Mouse (Mus musculus) limb, embryonic 14.5 days (tissue): ENCODE measurements around the gene Gemin8. TPM values are rescaled to one million over a fixed set of nuclear protein-coding genes. Genes with fewer than 3 reads are reported as not detected.

Experiments used
- ATAC-seq: fragments of 200-750 bp; cut with Nextera tagmentation; 2 replicates; pipeline ENCODE4 v1.8.0; 2017; ENCODE audit warnings: low read depth, moderate number of reproducible peaks, moderate TSS enrichment; ENCODE audit not compliant: low FRiP score
- DNase-seq: peaks from one replicate; pipeline ENCODE4 v3.0.0-alpha.2; 2015; ENCODE audit warnings: low spot score
- H3K27ac ChIP-seq: fragments of 300-500 bp; sonication (generic); replicated peaks from 2 replicates; pipeline ENCODE4 v1.5.1; 2014; ENCODE audit warnings: low read depth, mild to moderate bottlenecking, low read length, moderate library complexity, mixed read lengths
- H3K27me3 ChIP-seq: fragments of 300-500 bp; sonication (generic); 2 replicates; pipeline ENCODE4 v1.6.1; 2014; ENCODE audit warnings: low read length, mixed read lengths; ENCODE audit not compliant: control insufficient read depth, insufficient read depth
- H3K36me3 ChIP-seq: fragments of 300-500 bp; sonication (generic); 2 replicates; pipeline ENCODE4 v1.6.1; 2014; ENCODE audit warnings: mild to moderate bottlenecking, low read length, moderate library complexity, mixed read lengths; ENCODE audit not compliant: control insufficient read depth, insufficient read depth
- H3K4me1 ChIP-seq: fragments of 300-500 bp; sonication (generic); 2 replicates; pipeline ENCODE4 v1.6.1; 2014; ENCODE audit warnings: antibody characterized with exemption, low read length, mixed read lengths; ENCODE audit not compliant: control insufficient read depth, insufficient read depth
- H3K4me2 ChIP-seq: fragments of 300-500 bp; sonication (generic); replicated peaks from 2 replicates; pipeline ENCODE4 v1.6.1; 2014; ENCODE audit warnings: low read depth, mild to moderate bottlenecking, low read length, moderate library complexity; ENCODE audit not compliant: severe bottlenecking
- H3K4me3 ChIP-seq: fragments of 300-500 bp; sonication (generic); replicated peaks from 2 replicates; pipeline ENCODE4 v1.5.1; 2014; ENCODE audit warnings: low read length
- H3K9ac ChIP-seq: fragments of 300-500 bp; sonication (generic); 2 replicates; pipeline ENCODE4 v1.6.1; 2014; ENCODE audit warnings: mild to moderate bottlenecking, low read depth, low read length, moderate library complexity; ENCODE audit not compliant: severe bottlenecking
- H3K9me3 ChIP-seq: fragments of 300-500 bp; sonication (generic); 2 replicates; pipeline ENCODE4 v1.6.1; 2016; ENCODE audit warnings: low read length; ENCODE audit not compliant: control insufficient read depth
- POLR2A ChIP-seq: fragments of 200-500 bp; IDR thresholded peaks from 2 replicates; pipeline ENCODE4 v1.8.0; 2012; ENCODE audit warnings: inconsistent platforms, mild to moderate bottlenecking, moderate library complexity, borderline replicate concordance; ENCODE audit not compliant: insufficient read depth, insufficient read length; ENCODE audit errors: extremely low read depth
- WGBS: fragments of 180-500 bp; shearing (Covaris S2); extraction: QIAGEN DNeasy Blood & Tissue Kit; methylation state at CpG from one replicate; pipeline ENCODE4 v1.1.7; 2014; 5-methylcytosine and 5-hydroxymethylcytosine counted together
- polyA plus RNA-seq, 2 experiments: library from polyadenylated mRNA; depleted of rRNA in 1 of 2; stranded (reverse) in 1 of 2; unstranded in 1 of 2; fragments of >200 nt; fragmentation: Nextera tagmentation in 1 of 2; extraction: Ambion mirVana in 1 of 2; gene quantifications; 2 replicates each; pipeline versions ENCODE4 v1.2.1 to v1.2.3; 2012 to 2014

The Gemin8 gene
- polyA plus RNA-seq, 2 experiments = 12.8 to 19.8 TPM

DNA sequence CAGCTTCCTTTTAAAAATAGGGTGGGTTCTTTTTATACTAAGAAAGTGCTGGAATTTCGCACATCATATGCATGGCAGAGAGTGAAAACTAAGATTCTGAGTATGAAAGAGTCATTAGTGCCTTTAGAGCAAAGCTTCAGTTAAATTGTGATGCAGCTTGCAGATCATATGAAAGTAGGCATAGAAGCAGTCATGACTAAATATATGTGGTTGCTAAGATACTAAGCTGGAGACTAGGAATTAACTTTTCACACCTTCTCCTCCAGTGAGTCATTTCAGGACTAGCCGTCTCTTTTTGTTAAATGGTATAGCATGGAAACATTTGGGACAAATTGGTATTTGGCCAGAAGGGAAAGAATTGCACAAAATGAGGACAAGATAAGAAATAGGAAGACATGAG lies 44.3 kb downstream of the Gemin8 start:
- no peaks in the 10 kb centered on the region for H3K36me3 ChIP-seq
- no peaks in the 10 kb centered on the region for H3K4me1 ChIP-seq
- no peak overlapping the region for H3K4me2 ChIP-seq
- H3K27me3 ChIP-seq = no peaks in the 10 kb centered on the region
- 67% methylated on average over 2 of the region's 2 CpGs for WGBS
- H3K9me3 ChIP-seq = no peaks in the 10 kb centered on the region
- H3K4me3 ChIP-seq = no peak overlapping the region
- ATAC-seq (no peak), DNase-seq (no peak)
- no peak overlapping the region for H3K27ac ChIP-seq
- H3K9ac ChIP-seq = no peak overlapping the region
- TF ChIP-seq POLR2A = no peak

- Histone ChIP-seq H3K9me3 (no peaks in the 10 kb centered on the region), H3K4me3 (no peak overlapping the region), H3K4me1 (no peaks in the 10 kb centered on the region), H3K27ac (no peak overlapping the region), H3K36me3 (no peaks in the 10 kb centered on the region), H3K9ac (no peak overlapping the region), H3K27me3 (no peaks in the 10 kb centered on the region), H3K4me2 (no peak overlapping the region)
- 59% methylated on average over 6 of the region's 6 CpGs for WGBS
- ATAC-seq (no peak), DNase-seq (no peak)
- TF ChIP-seq POLR2A = no peak
Observed at GRCm38 (mm10) chrX:166216248-166216647, 46.0 kb downstream of the Gemin8 start.

DNA sequence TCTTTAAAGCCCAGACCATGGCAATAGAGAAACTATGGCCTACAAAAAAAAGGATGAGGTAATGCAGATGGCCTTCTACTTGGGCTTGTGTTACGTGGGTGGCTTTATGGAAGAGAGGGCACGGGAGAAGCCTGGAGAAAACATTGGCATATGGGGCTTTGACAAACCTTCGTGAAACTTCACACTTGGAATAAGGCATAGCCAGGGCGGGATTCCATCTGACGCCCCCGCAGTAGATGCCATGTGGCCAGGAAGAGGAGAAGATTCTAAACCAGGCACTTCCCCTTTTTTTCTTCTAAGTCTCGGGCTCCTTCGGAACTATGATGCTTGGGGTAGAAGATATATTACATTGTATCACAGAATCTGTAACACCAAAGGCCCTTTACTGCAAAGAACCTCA lies 46.5 kb downstream of the Gemin8 start:
- no peak for DNase-seq
- Histone ChIP-seq H3K9me3 (no peaks in the 10 kb centered on the region), H3K4me2 (no peak overlapping the region), H3K36me3 (no peaks in the 10 kb centered on the region), H3K4me1 (no peaks in the 10 kb centered on the region), H3K27ac (no peak overlapping the region), H3K4me3 (no peak overlapping the region), H3K27me3 (no peaks in the 10 kb centered on the region), H3K9ac (no peak overlapping the region)
- no peak for TF ChIP-seq POLR2A
- ATAC-seq = no peak
- 81% methylated on average over 8 of the region's 8 CpGs for WGBS

DNA sequence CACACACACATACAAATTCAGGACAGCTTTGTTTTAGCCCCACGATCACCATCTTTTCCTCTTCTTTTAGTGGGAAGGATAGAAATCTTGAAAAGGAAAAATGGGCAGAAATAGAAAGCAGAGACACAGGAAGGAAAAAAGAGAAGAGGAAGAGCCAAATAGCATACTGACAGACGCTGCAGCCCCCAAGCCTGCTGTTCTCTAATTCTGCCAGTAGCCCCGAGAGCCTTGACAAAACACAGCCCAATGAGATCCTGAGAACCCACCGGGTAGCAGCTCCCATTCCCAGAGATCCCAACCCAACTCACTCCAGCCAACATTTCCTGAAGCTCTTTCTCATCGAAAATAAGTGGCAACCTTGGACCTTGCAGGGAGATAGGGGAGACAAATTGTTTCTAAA lies 49.1 kb downstream of the Gemin8 start:
- Histone ChIP-seq H3K4me2 (no peak overlapping the region), H3K36me3 (no peaks in the 10 kb centered on the region), H3K27ac (no peak overlapping the region), H3K9ac (no peak overlapping the region), H3K4me3 (no peak overlapping the region), H3K4me1 (no peaks in the 10 kb centered on the region), H3K27me3 (no peaks in the 10 kb centered on the region), H3K9me3 (no peaks in the 10 kb centered on the region)
- DNase-seq (no peak), ATAC-seq (no peak)
- TF ChIP-seq POLR2A = no peak
- WGBS = 62% methylated on average over 5 of the region's 5 CpGs

- Histone ChIP-seq H3K4me2 (no peak overlapping the region), H3K4me1 (no peaks in the 10 kb centered on the region), H3K9me3 (no peaks in the 10 kb centered on the region), H3K4me3 (no peak overlapping the region), H3K9ac (no peak overlapping the region), H3K27me3 (no peaks in the 10 kb centered on the region; the same call in 1 of the 2 replicates), H3K27ac (no peak overlapping the region), H3K36me3 (no peaks in the 10 kb centered on the region)
- ATAC-seq = no peak
- no peak for DNase-seq
- no peak for TF ChIP-seq POLR2A
- WGBS = 83% methylated on average over 5 of the region's 5 CpGs
Observed at GRCm38 (mm10) chrX:166226856-166227255, 56.6 kb downstream of the Gemin8 start.

DNA sequence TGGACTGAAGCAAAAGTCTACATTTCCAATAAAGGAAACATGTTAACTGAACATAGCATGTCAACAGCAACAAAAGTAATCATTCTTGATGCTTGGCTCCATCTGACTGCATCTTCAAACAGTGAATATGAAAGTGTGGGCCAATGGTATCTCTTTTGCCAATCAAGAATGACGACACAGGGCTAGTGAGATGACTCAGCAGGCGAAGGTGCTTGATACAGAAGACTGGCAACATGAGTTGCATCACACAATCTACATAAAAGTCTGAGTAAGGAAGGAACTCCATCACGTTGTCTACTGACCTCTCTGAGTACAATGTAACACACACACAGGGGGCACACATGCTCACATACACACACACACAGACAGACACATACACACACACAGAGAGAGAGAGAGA lies 59.5 kb downstream of the Gemin8 start:
- 75% methylated on average over 3 of the region's 3 CpGs for WGBS

More for the DNA sequence above, 59.5 kb downstream of the Gemin8 start:
- DNase-seq (no peak), ATAC-seq (no peak)
- no peaks in the 10 kb centered on the region for H3K4me1 ChIP-seq
- no peaks in the 10 kb centered on the region; the same call in 1 of the 2 replicates for H3K27me3 ChIP-seq
- H3K27ac ChIP-seq = no peak overlapping the region
- no peak for TF ChIP-seq POLR2A
- H3K36me3 ChIP-seq = no peaks in the 10 kb centered on the region
- no peaks in the 10 kb centered on the region for H3K9me3 ChIP-seq
- H3K4me2 ChIP-seq = no peak overlapping the region
- H3K9ac ChIP-seq = no peak overlapping the region
- H3K4me3 ChIP-seq = no peak overlapping the region
